ENCODE assay signal across 15 mouse cellular contexts in genomic region chr4:122853691-122854090, GRCm38 (mm10). TPM values are rescaled to one million over a fixed set of nuclear protein-coding genes. Genes with fewer than 3 reads are reported as not detected.
A peak's percentile ranks its signal among the peaks of the same experiment; 100 is the strongest.
DNase-seq lines count a peak whose midpoint lies in the region; TF ChIP-seq lines count a peak whose summit lies in the region.
"Had no signal": no experiment of that assay in that cellular context is flagged by ENCODE, and none has a peak within 500 bp of the region (broad histone marks: within the 10 kb centered on the region; RNA-seq: fewer than 3 reads in every experiment).

No protein-coding gene starts in this region.

- intact Hi-C loops in gastrocnemius, postnatal 14 days (cut with DNase I; ENCODE audit: low total_unique reads), result no loop called here

- no peak for TF ChIP-seq POLR2A in lung, adult 2 months (IDR thresholded peaks at IDR 0.05; ENCODE audit: borderline replicate concordance, extremely low read depth, low read depth, low read length)
- TF ChIP-seq POLR2A in bone marrow macrophage, adult 2 months (IDR thresholded peaks at IDR 0.05; ENCODE audit: borderline replicate concordance, low read depth, low read length), result no peak

- no peaks in the 10 kb centered on the region for H3K4me1 ChIP-seq in lung, adult 2 months (ENCODE audit: control insufficient read depth, insufficient read depth, low read length)
- peaks cover 47% of the 10 kb centered on the region for H3K4me1 ChIP-seq in bone marrow macrophage, adult 2 months (ENCODE audit: control insufficient read depth, insufficient read depth, low read length)
- H3K4me1 ChIP-seq: kidney, embryonic 15.5 days had no signal

- H3K27ac ChIP-seq in bone marrow macrophage, adult 2 months (ENCODE audit: insufficient read depth, low read depth, low read length), result peak overlapping the region; percentile 92
- peak overlapping the region; percentile 61 for H3K27ac ChIP-seq in macrophage
- H3K27ac ChIP-seq: kidney, embryonic 15.5 days; liver, embryonic 14.5 days had no signal

- H3K4me3 ChIP-seq in lung, adult 2 months (replicated peaks; ENCODE audit: extremely low read depth, low read depth, low read length), result no peak overlapping the region
- H3K4me3 ChIP-seq in bone marrow macrophage, adult 2 months (ENCODE audit: insufficient read depth, low read length), result no peak overlapping the region
- H3K4me3 ChIP-seq in macrophage (ENCODE audit: inconsistent target), result no peak overlapping the region
- H3K4me3 ChIP-seq: erythroblast, embryonic 14.5 days; kidney, embryonic 15.5 days; myocyte had no signal

- WGBS in lung, adult 2 months, result 43% methylated on average over 2 of the region's 2 CpGs
- WGBS in macrophage (ENCODE audit: missing documents), result 0% methylated on average over 2 of the region's 2 CpGs

- peaks cover 38% of the 10 kb centered on the region; the same call in 1 of the 2 replicates for H3K36me3 ChIP-seq in macrophage (ENCODE audit: inconsistent target)

- TF ChIP-seq CTCF in lung, adult 2 months (IDR thresholded peaks at IDR 0.05; ENCODE audit: insufficient read depth, low read length), result no peak
- no peak for TF ChIP-seq CTCF in bone marrow macrophage, adult 2 months (IDR thresholded peaks at IDR 0.05; ENCODE audit: low read depth, low read length)

- H3K79me2 ChIP-seq in macrophage (ENCODE audit: inconsistent target), result no peaks in the 10 kb centered on the region; the same call in 1 of the 2 replicates

- DNase-seq in lung, adult 18-20 months, result peak; percentile 13 to 24
- no peak for DNase-seq in lung, adult 2 months
- DNase-seq in thymus, postnatal 0 days (ENCODE audit: low spot score), result peak; percentile 77
- no peak for DNase-seq in frontal cortex, adult 2 months (ENCODE audit: extremely low spot score in 1 of 2, low spot score in 1 of 2)
- no peak for DNase-seq in gastrocnemius, postnatal 14 days
- DNase-seq: adrenal gland, adult 2 months; cerebellum, adult 9-11 months; layer of hippocampus, adult 9-11 months; right cerebral cortex, postnatal 25 days had no signal

RNA-seq across cellular contexts. Expression of gene Ppt1, which starts 17.6 kb away (rescaled TPM):
- polyA plus RNA-seq in lung, adult 2 months (2012; rRNA removed), result 35.2 and 43.6 TPM in 2 replicates
- polyA plus RNA-seq in bone marrow macrophage, adult 2 months (2012; ENCODE audit: insufficient read depth, insufficient read length, missing spikeins), result 152 and 158 TPM in 2 replicates
- total RNA-seq in macrophage (2018; cell fraction: chromatin; rRNA removed), result 100 to 1,000 TPM in 3 of 26 experiments, 10 to 100 TPM in 23; 14.0 to 115 (median 57.6) TPM
- 100 to 1,000 TPM in 3 of 26 experiments, 10 to 100 TPM in 23; 67.6 to 105 (median 84.7) TPM for total RNA-seq in macrophage (2018; cell fraction: cytosol; rRNA removed)
- total RNA-seq in macrophage (2018; cell fraction: nucleus; rRNA removed), result 100 to 1,000 TPM in 5 of 26 experiments, 10 to 100 TPM in 21; 24.1 to 159 (median 86.1) TPM
- polyA plus RNA-seq in macrophage (2018), result 97.1 to 164 TPM (median 112 TPM) in 3 replicates
- 118 and 131 TPM in 2 replicates for polyA plus RNA-seq in thymus, postnatal 0 days (2015; fragmentation: Nextera tagmentation; extraction: Ambion mirVana)
- polyA plus RNA-seq in frontal cortex, adult 2 months (2012; rRNA removed), result 106 and 119 TPM in 2 replicates
- total RNA-seq in gastrocnemius, postnatal 14 days (2021), result 10 to 100 TPM; 16.3 to 17.2 TPM

RNA-seq across cellular contexts. Expression of gene Cap1, which starts 32.2 kb away (rescaled TPM):
- 101 and 124 TPM in 2 replicates for polyA plus RNA-seq in lung, adult 2 months (2012; rRNA removed)
- 495 and 593 TPM in 2 replicates for polyA plus RNA-seq in bone marrow macrophage, adult 2 months (2012; ENCODE audit: insufficient read depth, insufficient read length, missing spikeins)
- total RNA-seq in macrophage (2018; cell fraction: chromatin; rRNA removed), result 100 to 1,000 TPM; 120 to 324 (median 283) TPM
- 100 to 1,000 TPM; 401 to 516 (median 457) TPM for total RNA-seq in macrophage (2018; cell fraction: cytosol; rRNA removed)
- total RNA-seq in macrophage (2018; cell fraction: nucleus; rRNA removed), result 100 to 1,000 TPM; 151 to 403 (median 238) TPM
- 402 to 842 TPM (median 678 TPM) in 3 replicates for polyA plus RNA-seq in macrophage (2018)
- polyA plus RNA-seq in thymus, postnatal 0 days (2015; fragmentation: Nextera tagmentation; extraction: Ambion mirVana), result 91.9 and 106 TPM in 2 replicates
- polyA plus RNA-seq in frontal cortex, adult 2 months (2012; rRNA removed), result 142 and 146 TPM in 2 replicates
- 10 to 100 TPM; 33.4 to 39.2 TPM for total RNA-seq in gastrocnemius, postnatal 14 days (2021)

Comparison
In these comparisons a context has a peak if more than half of its experiments do, and no peak if none do; other contexts are left out.
1. DNase-seq: peak in lung, adult 18-20 months (2 of 2) and thymus, postnatal 0 days (single experiment); none in lung, adult 2 months (single experiment), frontal cortex, adult 2 months (0 of 2) and gastrocnemius, postnatal 14 days (single experiment).